Mouse (Mus musculus): ENCODE results near the gene Pcbp3.
A peak's percentile ranks its signal among the peaks of the same experiment; 100 is the strongest.

Pcbp3 gene

GRCm38 (mm10) chr10:76842087-76842486 lies 119.6 kb downstream of the Pcbp3 start:
- no peak for DNase-seq

- no peak for DNase-seq
Measured at GRCm38 (mm10) chr10:76841220-76841619, 120.5 kb downstream of the Pcbp3 start.

- DNase-seq: no peak
Measured at GRCm38 (mm10) chr10:76840566-76840965, 121.1 kb downstream of the Pcbp3 start.

GRCm38 (mm10) chr10:76835497-76836357 lies 126.0 kb downstream of the Pcbp3 start:
- peak; percentile 74 for DNase-seq

- no peak for DNase-seq
Measured at GRCm38 (mm10) chr10:76832841-76833240, 128.8 kb downstream of the Pcbp3 start.

- no peak for DNase-seq
Measured at GRCm38 (mm10) chr10:76831915-76832314, 129.8 kb downstream of the Pcbp3 start.

- no peak for DNase-seq
Measured at GRCm38 (mm10) chr10:76831151-76831550, 130.5 kb downstream of the Pcbp3 start.

GRCm38 (mm10) chr10:76828936-76829335 lies 132.8 kb downstream of the Pcbp3 start:
- no peak for DNase-seq

- DNase-seq: no peak
Measured at GRCm38 (mm10) chr10:76822698-76823097, 139.0 kb downstream of the Pcbp3 start.

GRCm38 (mm10) chr10:76819321-76819720 lies 142.4 kb downstream of the Pcbp3 start:
- DNase-seq: no peak

- no peak for DNase-seq
Measured at GRCm38 (mm10) chr10:76818337-76818736, 143.3 kb downstream of the Pcbp3 start.

GRCm38 (mm10) chr10:76816930-76817329 lies 144.8 kb downstream of the Pcbp3 start:
- no peak for DNase-seq

GRCm38 (mm10) chr10:76816436-76816835 lies 145.3 kb downstream of the Pcbp3 start:
- no peak for DNase-seq

- no peak for DNase-seq
Measured at GRCm38 (mm10) chr10:76815481-76815880, 146.2 kb downstream of the Pcbp3 start.

- no peak for DNase-seq
Measured at GRCm38 (mm10) chr10:76814811-76815210, 146.9 kb downstream of the Pcbp3 start.

- no peak for DNase-seq
Measured at GRCm38 (mm10) chr10:76809916-76810660, 151.6 kb downstream of the Pcbp3 start.

GRCm38 (mm10) chr10:76809439-76809838 lies 152.2 kb downstream of the Pcbp3 start:
- no peak for DNase-seq

GRCm38 (mm10) chr10:76808446-76809400 lies 153.0 kb downstream of the Pcbp3 start:
- no peak for DNase-seq

- DNase-seq: no peak
Measured at GRCm38 (mm10) chr10:76802500-76802885, 159.2 kb downstream of the Pcbp3 start.

GRCm38 (mm10) chr10:76801841-76802499 lies 159.7 kb downstream of the Pcbp3 start:
- no peak for DNase-seq

- no peak for DNase-seq
Measured at GRCm38 (mm10) chr10:76801237-76801641, 160.4 kb downstream of the Pcbp3 start.
